Mouse (Mus musculus) liver, adult 2 months (tissue): ENCODE measurements around the gene Aldh1a2. TPM values are rescaled to one million over a fixed set of nuclear protein-coding genes. Genes with fewer than 3 reads are reported as not detected.

Experiments
- DNase-seq: peaks from one replicate; pipeline ENCODE4 v3.0.0-alpha.2; 2011; ENCODE audit warnings: low read depth, low spot score; ENCODE audit errors: extremely low read depth
- H3K27ac ChIP-seq: fragments of 200-500 bp; replicated peaks from 2 replicates; pipeline ENCODE4 v1.5.1; 2012; ENCODE audit warnings: low read depth, mild to moderate bottlenecking, control low read depth, inconsistent platforms, low read length; ENCODE audit not compliant: insufficient read depth
- H3K27me3 ChIP-seq: fragments of 200-500 bp; 2 replicates; pipeline ENCODE4 v1.6.1; 2012; ENCODE audit warnings: mild to moderate bottlenecking, moderate library complexity, low read length, inconsistent platforms; ENCODE audit not compliant: control insufficient read depth, insufficient read depth
- H3K36me3 ChIP-seq: fragments of 200-500 bp; 2 replicates; pipeline ENCODE4 v1.6.1; 2012; ENCODE audit warnings: low read length, inconsistent platforms; ENCODE audit not compliant: control insufficient read depth, insufficient read depth
- H3K4me1 ChIP-seq: fragments of 200-500 bp; 2 replicates; pipeline ENCODE4 v1.6.1; 2011; ENCODE audit warnings: low read length; ENCODE audit not compliant: control insufficient read depth, insufficient read depth
- H3K4me3 ChIP-seq: fragments of 200-500 bp; 2 replicates; pipeline ENCODE4 v1.5.1; 2011; ENCODE audit warnings: low read depth, mild to moderate bottlenecking, control low read depth, low read length, moderate library complexity; ENCODE audit not compliant: insufficient read depth
- H3K79me2 ChIP-seq: fragments of 200-500 bp; 2 replicates; pipeline ENCODE4 v1.6.1; 2012; ENCODE audit warnings: inconsistent platforms, mild to moderate bottlenecking, low read length, moderate library complexity; ENCODE audit not compliant: control insufficient read depth, insufficient read depth
- H3K9ac ChIP-seq: fragments of 200-500 bp; 2 replicates; pipeline ENCODE4 v1.6.1; 2012; ENCODE audit warnings: low read depth, mild to moderate bottlenecking, control low read depth, inconsistent platforms, low read length
- CTCF ChIP-seq: fragments of 200-500 bp; IDR thresholded peaks from 2 replicates; pipeline ENCODE4 v1.5.1; 2011; ENCODE audit warnings: low read depth, low read length, control low read depth
- POLR2A ChIP-seq: fragments of 200-500 bp; IDR thresholded peaks from 2 replicates; pipeline ENCODE4 v1.6.1; 2011; ENCODE audit warnings: low read length, control low read depth; ENCODE audit not compliant: insufficient read depth; ENCODE audit errors: extremely low read depth
- WGBS: fragments of 180-500 bp; shearing (Covaris S2); methylation state at CpG from one replicate; pipeline ENCODE4 v1.1.7; 2018; 5-methylcytosine and 5-hydroxymethylcytosine counted together
- polyA plus RNA-seq: library from polyadenylated mRNA; depleted of rRNA; stranded (reverse); fragments of >200 nt; gene quantifications from 2 replicates; pipeline ENCODE4 v1.2.3, GENCODE M21; 2012
- total RNA-seq: library from RNA; depleted of rRNA; stranded (reverse); fragments of >200 nt; gene quantifications from 2 replicates; pipeline ENCODE4 v1.2.3, GENCODE M21; 2014

Aldh1a2 gene
- total and polyA plus RNA-seq, 2 experiments = 0.09 to 0.46 TPM

GRCm38 (mm10) chr9:71288738-71289137 is 73.1 kb downstream of the Aldh1a2 start:
- Histone ChIP-seq H3K4me3 (no peak overlapping the region), H3K27me3 (no peaks in the 10 kb centered on the region), H3K79me2 (no peaks in the 10 kb centered on the region), H3K4me1 (no peaks in the 10 kb centered on the region), H3K27ac (no peak overlapping the region), H3K9ac (no peak overlapping the region), H3K36me3 (no peaks in the 10 kb centered on the region)
- no peak for DNase-seq
- 79% methylated on average over 6 of the region's 6 CpGs for WGBS
- TF ChIP-seq CTCF = no peak

DNA sequence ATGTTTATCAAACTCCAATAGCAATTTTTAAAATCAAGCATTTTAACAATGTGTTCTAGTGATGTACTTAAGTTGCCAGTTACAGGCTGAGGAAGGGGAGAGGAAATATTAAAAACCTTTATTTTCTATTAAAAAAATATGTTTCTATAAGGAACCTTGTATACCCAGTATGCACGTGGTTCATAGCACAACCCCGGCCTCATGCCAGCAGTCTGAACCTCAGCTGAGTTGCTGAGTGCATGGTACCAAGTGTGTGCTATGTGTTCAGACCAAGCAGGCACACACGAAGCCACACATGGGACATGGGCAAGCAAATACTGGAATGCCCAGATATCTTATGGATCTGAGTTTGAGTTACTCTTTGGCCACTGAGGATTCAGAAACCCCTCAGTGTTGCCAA is 74.2 kb downstream of the Aldh1a2 start:
- DNase-seq = no peak
- Histone ChIP-seq H3K36me3 (no peaks in the 10 kb centered on the region), H3K27me3 (no peaks in the 10 kb centered on the region), H3K4me3 (no peak overlapping the region), H3K79me2 (no peaks in the 10 kb centered on the region), H3K27ac (no peak overlapping the region), H3K9ac (no peak overlapping the region), H3K4me1 (no peaks in the 10 kb centered on the region)
- WGBS = 74% methylated on average over 3 of the region's 3 CpGs
- TF ChIP-seq POLR2A (no peak), CTCF (no peak)

GRCm38 (mm10) chr9:71290730-71291129 is 75.1 kb downstream of the Aldh1a2 start:
- no peaks in the 10 kb centered on the region for H3K36me3 ChIP-seq
- no peak overlapping the region for H3K4me3 ChIP-seq
- no peaks in the 10 kb centered on the region for H3K79me2 ChIP-seq
- H3K9ac ChIP-seq = no peak overlapping the region
- WGBS = 85% methylated on average over 1 of the region's 1 CpGs
- no peak overlapping the region for H3K27ac ChIP-seq
- H3K27me3 ChIP-seq = no peaks in the 10 kb centered on the region
- no peak for TF ChIP-seq POLR2A
- no peak for DNase-seq
- H3K4me1 ChIP-seq = no peaks in the 10 kb centered on the region

GRCm38 (mm10) chr9:71295501-71295900 is 79.9 kb downstream of the Aldh1a2 start:
- Histone ChIP-seq H3K79me2 (no peaks in the 10 kb centered on the region), H3K4me1 (no peaks in the 10 kb centered on the region), H3K9ac (no peak overlapping the region), H3K27me3 (no peaks in the 10 kb centered on the region), H3K36me3 (no peaks in the 10 kb centered on the region), H3K4me3 (no peak overlapping the region), H3K27ac (no peak overlapping the region)
- no peak for TF ChIP-seq CTCF
- TF ChIP-seq POLR2A = no peak
- 71% methylated on average over 8 of the region's 8 CpGs for WGBS
- no peak for DNase-seq

- no peak overlapping the region for H3K4me3 ChIP-seq
- DNase-seq = no peak
- H3K27ac ChIP-seq = no peak overlapping the region
- no peaks in the 10 kb centered on the region for H3K36me3 ChIP-seq
- no peaks in the 10 kb centered on the region for H3K27me3 ChIP-seq
- TF ChIP-seq POLR2A (no peak), CTCF (peak; percentile 61)
- H3K9ac ChIP-seq = no peak overlapping the region
- H3K4me1 ChIP-seq = no peaks in the 10 kb centered on the region
- WGBS = 57% methylated on average over 2 of the region's 2 CpGs
- H3K79me2 ChIP-seq = no peaks in the 10 kb centered on the region
These were observed 88.0 kb downstream of the Aldh1a2 start for GRCm38 (mm10) chr9:71303594-71303993.

GRCm38 (mm10) chr9:71307106-71307789 is 91.7 kb downstream of the Aldh1a2 start:
- H3K27me3 ChIP-seq = no peaks in the 10 kb centered on the region
- no peak for DNase-seq
- no peak overlapping the region for H3K9ac ChIP-seq
- no peaks in the 10 kb centered on the region for H3K79me2 ChIP-seq
- no peaks in the 10 kb centered on the region for H3K4me1 ChIP-seq
- H3K4me3 ChIP-seq = no peak overlapping the region
- 91% methylated on average over 9 of the region's 9 CpGs for WGBS
- no peak overlapping the region for H3K27ac ChIP-seq
- no peaks in the 10 kb centered on the region for H3K36me3 ChIP-seq
- TF ChIP-seq CTCF (no peak), POLR2A (no peak)
